Mouse (Mus musculus) hindbrain, embryonic 14.5 days (tissue): ENCODE measurements around the gene Ntrk3. TPM values are rescaled to one million over a fixed set of nuclear protein-coding genes. Genes with fewer than 3 reads are reported as not detected.

Experiments used
- ATAC-seq: fragments of 200-750 bp; cut with Nextera tagmentation; 2 replicates; pipeline ENCODE4 v1.8.0; 2017; ENCODE audit warnings: moderate number of reproducible peaks, mild to moderate bottlenecking, moderate TSS enrichment, moderate library complexity; ENCODE audit not compliant: low FRiP score
- DNase-seq: peaks from one replicate; pipeline ENCODE4 v3.0.0-alpha.2; 2015; ENCODE audit warnings: low spot score
- H3K27ac ChIP-seq: fragments of 300-500 bp; sonication (generic); 2 replicates; pipeline ENCODE4 v1.5.1; 2014; ENCODE audit warnings: mild to moderate bottlenecking, moderate library complexity
- H3K27me3 ChIP-seq: fragments of 300-500 bp; sonication (generic); 2 replicates; pipeline ENCODE4 v1.6.1; 2014; ENCODE audit warnings: mild to moderate bottlenecking, low read length, mixed read lengths; ENCODE audit not compliant: control insufficient read depth, insufficient read depth
- H3K36me3 ChIP-seq: fragments of 300-500 bp; sonication (generic); replicated peaks from 2 replicates; pipeline ENCODE4 v1.6.1; 2014; ENCODE audit not compliant: control insufficient read depth, insufficient read depth
- H3K4me1 ChIP-seq: fragments of 300-500 bp; sonication (generic); replicated peaks from 2 replicates; pipeline ENCODE4 v1.6.1; 2014; ENCODE audit warnings: antibody characterized with exemption, low read length, mixed read lengths; ENCODE audit not compliant: control insufficient read depth, insufficient read depth
- H3K4me2 ChIP-seq: fragments of 300-500 bp; sonication (generic); replicated peaks from 2 replicates; pipeline ENCODE4 v1.6.1; 2014; ENCODE audit warnings: mild to moderate bottlenecking, moderate library complexity
- H3K4me3 ChIP-seq: fragments of 300-500 bp; sonication (generic); replicated peaks from 2 replicates; pipeline ENCODE4 v1.5.1; 2014; ENCODE audit warnings: mild to moderate bottlenecking, low read length
- H3K9ac ChIP-seq: fragments of 300-500 bp; sonication (generic); 2 replicates; pipeline ENCODE4 v1.6.1; 2014
- H3K9me3 ChIP-seq: fragments of 300-500 bp; sonication (generic); 2 replicates; pipeline ENCODE4 v1.6.1; 2016; ENCODE audit warnings: low read length; ENCODE audit not compliant: control insufficient read depth
- WGBS: fragments of 180-500 bp; shearing (Covaris S2); extraction: QIAGEN DNeasy Blood & Tissue Kit; methylation state at CpG from one replicate; pipeline ENCODE4 v1.1.7; 2014; 5-methylcytosine and 5-hydroxymethylcytosine counted together
- polyA plus RNA-seq: library from polyadenylated mRNA; unstranded; fragments of >200 nt; fragmentation: Nextera tagmentation; extraction: Ambion mirVana; gene quantifications from 2 replicates; pipeline ENCODE4 v1.2.1, GENCODE M21; 2014

Gene Ntrk3
- polyA plus RNA-seq, 1 experiment from 2014 or later = 25.9 TPM

DNA sequence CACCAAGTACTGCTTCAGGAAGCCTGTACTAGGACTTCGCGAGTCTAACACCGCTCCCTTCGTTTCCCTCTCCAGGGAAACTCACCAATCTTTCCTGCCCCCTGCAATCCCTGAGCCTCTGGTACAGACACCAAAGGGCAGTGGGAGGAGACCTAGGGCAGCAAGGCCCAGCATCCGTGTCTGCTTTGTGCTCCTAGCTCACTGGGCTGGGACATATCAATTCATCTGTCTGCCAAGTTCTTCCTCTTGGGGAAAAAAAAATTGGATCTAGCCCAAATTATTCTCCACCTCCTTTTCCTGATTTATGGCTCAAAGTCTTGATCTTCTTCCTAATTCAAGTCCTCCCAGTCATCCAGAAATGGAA lies 168.6 kb downstream of the Ntrk3 start:
- H3K9ac ChIP-seq = no peak overlapping the region
- WGBS = 3% methylated on average over 5 of the region's 5 CpGs
- H3K27me3 ChIP-seq = no peaks in the 10 kb centered on the region
- no peaks in the 10 kb centered on the region for H3K9me3 ChIP-seq
- H3K27ac ChIP-seq = no peak overlapping the region
- H3K4me2 ChIP-seq = peak overlapping the region; percentile 42
- DNase-seq (no peak), ATAC-seq (no peak)
- no peaks in the 10 kb centered on the region for H3K36me3 ChIP-seq
- H3K4me3 ChIP-seq = no peak overlapping the region
- peaks cover 16% of the 10 kb centered on the region for H3K4me1 ChIP-seq

- 13% methylated on average over 16 of the region's 16 CpGs for WGBS
- no peak overlapping the region for H3K4me3 ChIP-seq
- DNase-seq = peak; percentile 82
- peaks cover 11% of the 10 kb centered on the region for H3K4me1 ChIP-seq
- H3K36me3 ChIP-seq = no peaks in the 10 kb centered on the region
- no peaks in the 10 kb centered on the region for H3K27me3 ChIP-seq
- no peaks in the 10 kb centered on the region for H3K9me3 ChIP-seq
- H3K27ac ChIP-seq = no peak overlapping the region
- ATAC-seq = peak; percentile 41; the same call in 1 of the 2 replicates
- no peak overlapping the region for H3K9ac ChIP-seq
- peak overlapping the region; percentile 42 for H3K4me2 ChIP-seq
Measured at GRCm38 (mm10) chr7:78568411-78569254, 169.2 kb downstream of the Ntrk3 start.

DNA sequence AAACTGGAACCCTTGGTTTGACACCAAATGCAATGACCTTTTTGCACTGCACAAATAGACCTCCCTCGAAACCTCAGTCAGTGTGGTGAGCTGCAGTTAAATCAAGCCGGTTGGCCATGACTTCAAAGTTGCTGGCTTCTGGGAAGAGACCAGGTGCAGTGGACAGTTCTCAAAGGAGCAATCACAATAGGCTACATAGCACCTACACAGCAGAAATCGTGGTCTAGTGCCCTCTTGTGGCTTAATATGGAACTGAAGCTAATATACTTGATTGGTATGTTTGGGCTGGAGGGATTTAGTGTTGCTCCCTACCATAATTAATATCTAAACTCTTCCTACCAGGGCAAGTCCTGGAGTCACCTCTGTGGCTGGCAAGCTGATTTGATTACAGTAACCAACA lies 171.2 kb downstream of the Ntrk3 start:
- H3K27me3 ChIP-seq = no peaks in the 10 kb centered on the region
- H3K4me3 ChIP-seq = no peak overlapping the region
- WGBS = 48% methylated on average over 3 of the region's 3 CpGs
- no peak overlapping the region for H3K9ac ChIP-seq
- DNase-seq = peak; percentile 64
- no peak overlapping the region for H3K27ac ChIP-seq
- no peaks in the 10 kb centered on the region for H3K9me3 ChIP-seq
- no peak for ATAC-seq
- H3K36me3 ChIP-seq = no peaks in the 10 kb centered on the region
- H3K4me2 ChIP-seq = no peak overlapping the region
- H3K4me1 ChIP-seq = peaks cover 11% of the 10 kb centered on the region

GRCm38 (mm10) chr7:78565386-78565785 lies 172.4 kb downstream of the Ntrk3 start:
- 94% methylated on average over 3 of the region's 3 CpGs for WGBS
- no peak for DNase-seq
- no peaks in the 10 kb centered on the region for H3K36me3 ChIP-seq
- H3K4me2 ChIP-seq = no peak overlapping the region
- ATAC-seq = no peak
- H3K4me1 ChIP-seq = peaks cover 8% of the 10 kb centered on the region
- no peak overlapping the region for H3K9ac ChIP-seq
- no peaks in the 10 kb centered on the region for H3K9me3 ChIP-seq
- H3K4me3 ChIP-seq = no peak overlapping the region
- no peak overlapping the region for H3K27ac ChIP-seq
- H3K27me3 ChIP-seq = no peaks in the 10 kb centered on the region

- Histone ChIP-seq H3K4me1 (no peaks in the 10 kb centered on the region), H3K9ac (no peak overlapping the region), H3K4me2 (no peak overlapping the region), H3K36me3 (no peaks in the 10 kb centered on the region), H3K4me3 (no peak overlapping the region), H3K9me3 (no peaks in the 10 kb centered on the region), H3K27ac (no peak overlapping the region), H3K27me3 (no peaks in the 10 kb centered on the region)
- DNase-seq (no peak), ATAC-seq (no peak)
- WGBS = 93% methylated on average over 5 of the region's 5 CpGs
Measured at GRCm38 (mm10) chr7:78558503-78558902, 179.3 kb downstream of the Ntrk3 start.

- Histone ChIP-seq H3K9me3 (no peaks in the 10 kb centered on the region), H3K36me3 (no peaks in the 10 kb centered on the region), H3K27me3 (no peaks in the 10 kb centered on the region), H3K9ac (no peak overlapping the region), H3K4me1 (no peaks in the 10 kb centered on the region), H3K4me3 (no peak overlapping the region), H3K27ac (no peak overlapping the region), H3K4me2 (no peak overlapping the region)
- WGBS = 67% methylated on average over 5 of the region's 5 CpGs
- DNase-seq (no peak), ATAC-seq (no peak)
Measured at GRCm38 (mm10) chr7:78555532-78555931, 182.3 kb downstream of the Ntrk3 start.

- H3K36me3 ChIP-seq = no peaks in the 10 kb centered on the region
- H3K4me2 ChIP-seq = no peak overlapping the region
- H3K27ac ChIP-seq = no peak overlapping the region
- no peak overlapping the region for H3K9ac ChIP-seq
- H3K27me3 ChIP-seq = no peaks in the 10 kb centered on the region
- H3K4me3 ChIP-seq = no peak overlapping the region
- DNase-seq (no peak), ATAC-seq (no peak)
- no peaks in the 10 kb centered on the region for H3K9me3 ChIP-seq
- 91% methylated on average over 8 of the region's 8 CpGs for WGBS
- H3K4me1 ChIP-seq = no peaks in the 10 kb centered on the region
Measured at GRCm38 (mm10) chr7:78549461-78549860, 188.4 kb downstream of the Ntrk3 start.

- no peaks in the 10 kb centered on the region for H3K9me3 ChIP-seq
- H3K4me1 ChIP-seq = no peaks in the 10 kb centered on the region
- H3K4me3 ChIP-seq = no peak overlapping the region
- WGBS = 95% methylated on average over 5 of the region's 5 CpGs
- H3K27me3 ChIP-seq = no peaks in the 10 kb centered on the region
- H3K9ac ChIP-seq = no peak overlapping the region
- H3K36me3 ChIP-seq = no peaks in the 10 kb centered on the region
- DNase-seq (no peak), ATAC-seq (no peak)
- H3K4me2 ChIP-seq = no peak overlapping the region
- H3K27ac ChIP-seq = no peak overlapping the region
Measured at GRCm38 (mm10) chr7:78548721-78549120, 189.1 kb downstream of the Ntrk3 start.

DNA sequence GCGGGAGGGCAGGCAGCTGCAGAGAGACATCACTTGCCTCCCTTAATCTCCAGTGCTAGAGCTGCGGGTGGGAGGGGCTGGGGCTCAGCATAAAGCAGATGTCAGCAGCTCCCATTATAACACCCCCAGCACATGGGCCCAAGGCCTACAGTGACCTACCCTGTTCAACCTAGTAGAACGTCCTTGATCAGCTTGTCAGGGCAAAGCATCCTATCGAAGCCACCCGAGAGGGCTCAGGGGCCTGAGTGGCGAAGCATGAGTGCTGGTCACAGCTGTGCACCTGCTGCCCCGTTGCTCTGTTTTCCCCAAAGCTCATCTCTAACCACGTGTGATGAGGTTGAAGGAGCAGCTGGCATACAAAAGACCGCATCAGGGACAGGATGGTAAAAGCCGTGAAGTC lies 191.3 kb downstream of the Ntrk3 start:
- Histone ChIP-seq H3K9ac (no peak overlapping the region), H3K27me3 (no peaks in the 10 kb centered on the region), H3K36me3 (no peaks in the 10 kb centered on the region), H3K4me2 (no peak overlapping the region), H3K4me3 (no peak overlapping the region), H3K27ac (no peak overlapping the region), H3K4me1 (0 out of 2 replicates have a peak, but pooled peaks cover 6% of the 10 kb centered on the region), H3K9me3 (no peaks in the 10 kb centered on the region)
- peak; percentile 60; the same call in 1 of the 2 replicates for ATAC-seq
- 42% methylated on average over 9 of the region's 10 CpGs for WGBS
- DNase-seq = no peak
